Mouse (Mus musculus) activated CD4-positive, CD25-positive, alpha-beta regulatory T cell, adult 4 months (primary cell): ENCODE results near the gene Spef1. TPM values are rescaled to one million over a fixed set of nuclear protein-coding genes. Genes with fewer than 3 reads are reported as not detected.

ENCODE experiments used
- ATAC-seq: one replicate; pipeline ENCODE4 v1.8.0; 2017
- polyA plus RNA-seq, 2 experiments: library from polyadenylated mRNA; unstranded; fragments of 100-300 nt; shearing (Covaris generic); gene quantifications; one replicate each; pipeline ENCODE4 v1.2.1; 2017

The Spef1 gene
- polyA plus RNA-seq, 2 experiments from 2014 or later: 1.3 TPM; not detected in 1

DNA sequence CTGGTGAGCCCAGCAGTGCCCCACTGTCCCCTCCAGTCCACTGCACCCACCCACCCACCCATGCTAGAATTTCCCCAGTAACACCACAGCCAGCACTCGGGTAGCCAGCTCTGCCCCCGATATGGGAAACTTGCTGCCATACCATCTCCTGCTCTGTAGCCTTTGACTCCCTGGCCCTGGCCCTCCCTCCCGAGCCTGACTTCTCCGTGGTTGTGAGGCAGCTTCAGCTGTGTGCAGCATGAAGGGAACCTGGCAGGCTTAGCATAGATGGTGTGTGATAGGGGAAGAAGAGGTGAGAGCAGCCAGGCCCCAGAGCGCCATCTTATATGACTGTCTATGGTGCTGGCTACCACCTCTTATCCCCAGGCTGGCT, 46.6 kb downstream of the Spef1 start:
- ATAC-seq: no peak

DNA sequence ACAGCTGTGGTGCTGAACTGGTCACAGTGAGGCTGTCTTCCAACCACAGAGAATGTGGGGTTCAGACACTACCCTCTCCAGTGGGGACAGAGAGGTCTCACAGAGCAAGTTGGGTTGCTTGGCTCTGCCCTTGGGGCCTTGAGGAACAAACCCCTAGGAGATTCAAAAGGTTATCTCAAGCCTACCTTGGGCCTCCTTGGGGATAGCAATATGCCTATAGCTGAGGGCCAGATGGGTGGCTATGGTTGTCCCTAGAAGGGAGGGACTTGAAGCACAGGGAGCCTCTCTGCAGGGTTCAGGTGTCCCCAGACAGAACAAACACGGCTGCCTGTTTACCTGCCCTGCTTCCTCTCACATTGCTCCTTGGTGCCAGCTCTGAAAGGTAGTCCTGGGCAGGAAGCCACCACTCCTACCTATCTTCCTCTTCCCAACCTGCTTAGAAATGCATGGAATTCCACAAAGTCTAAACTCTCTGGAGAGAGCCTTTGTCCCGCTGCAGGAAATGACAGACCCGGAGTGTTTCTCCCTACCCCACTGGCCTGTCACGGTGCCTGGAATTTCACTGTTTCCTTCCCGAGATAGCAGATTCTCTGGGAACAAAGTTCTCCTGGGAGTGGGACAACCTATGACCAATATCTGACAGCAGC, 47.1 kb downstream of the Spef1 start:
- no peak for ATAC-seq

DNA sequence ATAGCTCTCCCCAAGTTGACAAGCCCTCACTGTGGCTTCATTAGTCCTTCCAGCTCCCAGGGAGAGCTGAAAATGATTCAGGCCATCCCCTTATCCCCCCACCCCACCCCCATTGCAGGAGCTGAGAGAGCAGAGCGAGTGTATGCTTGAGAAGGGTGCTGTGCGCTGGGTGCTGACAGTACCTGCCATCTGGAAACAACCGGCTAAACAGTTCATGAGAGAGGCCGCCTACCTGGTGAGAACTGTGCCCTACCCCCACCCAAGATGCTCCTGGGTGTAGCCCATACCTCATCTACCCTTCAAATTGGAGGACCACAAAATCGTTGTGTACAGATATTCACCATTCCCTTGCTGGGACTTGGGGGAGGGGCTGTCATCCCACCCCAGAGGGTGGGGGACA, 47.8 kb downstream of the Spef1 start:
- no peak for ATAC-seq

DNA sequence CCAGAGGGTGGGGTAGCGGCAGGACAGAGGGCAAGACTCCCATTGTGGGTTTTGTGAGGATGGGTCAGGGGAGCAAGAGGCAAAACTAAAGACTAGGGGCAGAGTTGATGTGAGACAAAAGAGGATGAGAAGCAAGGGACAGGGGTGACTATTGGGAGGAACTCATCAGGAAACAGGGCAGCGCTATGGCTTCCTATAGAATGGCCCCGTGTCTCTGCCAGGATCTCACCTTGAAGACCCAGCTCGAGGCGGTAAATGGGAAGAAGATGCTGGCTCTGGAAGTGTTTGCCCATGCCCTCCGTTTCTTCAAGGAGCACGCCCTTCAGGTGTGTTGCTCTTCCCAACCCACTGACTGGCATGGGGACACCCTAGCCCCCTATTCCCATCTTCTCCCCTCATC, 48.3 kb downstream of the Spef1 start:
- no peak for ATAC-seq

DNA sequence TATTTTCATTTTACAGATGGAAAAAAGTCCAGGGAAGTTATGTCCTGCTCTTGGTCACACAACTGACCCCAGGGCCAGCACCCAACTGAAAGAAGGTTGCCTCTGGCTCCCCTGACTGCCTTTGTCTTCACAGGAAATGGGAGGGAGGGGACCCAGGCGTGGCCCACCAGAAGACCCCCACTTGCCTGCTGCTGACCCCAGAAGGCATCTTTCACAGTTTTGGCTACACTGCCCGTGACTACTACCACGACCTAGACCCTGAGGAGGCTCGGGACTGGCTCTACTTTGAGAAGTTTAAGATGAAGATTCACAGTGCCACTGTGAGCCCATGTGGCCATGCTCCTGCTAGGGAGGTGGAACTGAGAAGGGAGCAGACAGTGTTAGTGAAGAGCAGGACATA, 48.8 kb downstream of the Spef1 start:
- no peak for ATAC-seq

DNA sequence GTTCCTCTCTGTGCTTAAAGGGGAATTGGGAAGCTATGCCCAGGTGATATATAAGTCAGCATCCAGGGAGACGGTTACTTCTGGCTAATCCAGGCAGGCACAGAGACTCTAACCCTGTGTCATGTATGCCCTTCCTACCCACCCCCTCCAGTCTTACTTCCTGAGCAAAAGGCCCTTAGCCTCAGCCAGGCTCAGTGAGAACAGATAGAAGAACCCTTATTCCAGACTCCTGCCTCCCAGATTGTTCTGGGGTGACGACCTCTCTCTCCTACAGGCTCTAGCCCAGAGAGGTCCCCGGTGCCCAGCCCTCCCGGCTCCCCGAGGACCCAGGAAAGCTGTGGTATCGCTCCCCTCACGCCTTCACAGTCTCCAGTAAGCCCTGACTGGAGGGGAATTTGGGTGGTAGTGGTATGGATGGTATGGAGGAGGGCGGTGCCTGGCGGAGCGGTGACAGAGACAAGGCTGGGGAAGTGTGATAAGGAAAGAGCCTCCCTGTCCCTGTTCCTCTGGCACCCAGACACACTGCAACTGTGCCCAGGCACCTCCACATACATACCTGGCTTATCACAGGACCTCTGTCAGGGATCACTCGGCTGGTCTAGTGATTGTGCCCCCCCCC, 51.5 kb downstream of the Spef1 start:
- ATAC-seq: no peak

DNA sequence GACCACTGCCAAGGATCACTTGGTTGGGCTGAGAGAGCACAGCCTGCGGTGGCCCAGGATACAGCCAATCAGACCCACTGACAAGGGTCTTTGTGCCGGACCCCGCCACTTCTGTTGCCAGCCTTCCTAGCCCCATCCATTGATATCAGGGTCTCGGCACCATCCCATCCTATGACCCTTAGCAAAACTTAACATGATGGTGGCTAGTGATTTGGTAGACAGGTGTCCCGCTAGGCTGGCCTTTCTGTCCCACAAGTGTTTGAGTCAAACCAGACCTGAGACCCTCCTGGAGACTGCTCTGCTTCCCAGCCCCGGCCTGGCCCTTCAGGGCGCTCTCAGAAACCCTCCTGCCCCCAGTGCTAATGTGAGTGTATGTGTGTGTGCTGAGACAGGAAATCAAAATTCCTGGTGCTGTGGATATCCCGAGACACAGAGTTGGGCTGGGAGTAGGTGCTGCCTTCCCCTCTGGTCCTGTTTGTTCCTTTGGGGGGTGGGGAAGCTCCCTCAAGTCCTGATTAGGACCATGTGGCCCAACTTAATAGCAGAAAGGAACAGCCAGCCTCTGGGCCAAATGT, 52.2 kb downstream of the Spef1 start:
- no peak for ATAC-seq

DNA sequence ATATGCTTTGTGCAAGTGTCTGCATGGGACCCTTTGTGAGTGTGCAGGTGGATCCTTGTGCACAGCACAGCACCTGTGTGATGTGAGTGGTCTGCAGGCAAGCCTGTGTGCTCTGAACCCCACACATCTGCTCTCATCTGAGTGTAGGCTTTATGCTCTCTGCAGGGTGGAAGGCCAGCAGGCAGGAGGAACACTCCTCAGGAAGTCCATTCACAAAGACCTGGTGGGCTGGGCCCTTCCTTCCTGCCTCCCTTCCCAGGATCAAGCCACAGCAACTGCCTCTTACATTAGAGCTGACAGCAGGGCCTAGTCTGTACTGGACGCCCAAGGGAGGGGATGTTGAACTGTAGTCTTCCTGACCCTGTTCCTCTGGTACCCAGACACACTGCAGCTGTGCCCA, 52.7 kb downstream of the Spef1 start:
- ATAC-seq: no peak

DNA sequence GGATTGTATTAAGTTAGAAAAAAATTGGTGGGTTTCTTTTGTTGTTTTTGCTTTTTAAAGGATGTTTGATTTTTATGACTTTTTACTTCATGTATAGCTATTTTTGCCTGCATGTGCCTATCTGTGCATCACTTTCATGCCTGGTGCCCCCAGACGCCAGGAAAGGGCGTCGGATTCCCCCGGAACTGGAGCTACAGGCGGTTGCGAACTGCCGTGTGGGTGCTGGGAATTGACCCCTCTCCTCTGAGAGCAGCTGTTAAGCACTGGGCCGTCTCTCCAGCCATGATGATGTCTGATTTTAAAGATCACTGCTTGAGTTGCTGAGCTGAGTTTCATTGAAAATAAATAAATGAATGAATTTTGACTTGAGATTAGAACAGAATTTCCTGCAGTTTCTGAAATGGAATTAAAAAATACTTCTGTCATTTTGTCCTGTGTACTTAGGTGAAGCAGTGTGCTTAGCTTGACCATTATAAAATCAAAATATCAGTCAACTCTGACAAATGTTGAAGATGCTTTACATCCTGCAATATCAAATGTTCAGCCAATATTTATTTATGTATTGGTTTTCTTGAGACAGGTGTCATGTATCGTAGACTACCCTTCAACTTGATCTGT, 54.0 kb downstream of the Spef1 start, which contains the start of gene Gm11037:
TSS of gene Gm11037 (plus strand) at position 568 of the 618 bp plus-strand sequence.
- no peak for ATAC-seq

DNA sequence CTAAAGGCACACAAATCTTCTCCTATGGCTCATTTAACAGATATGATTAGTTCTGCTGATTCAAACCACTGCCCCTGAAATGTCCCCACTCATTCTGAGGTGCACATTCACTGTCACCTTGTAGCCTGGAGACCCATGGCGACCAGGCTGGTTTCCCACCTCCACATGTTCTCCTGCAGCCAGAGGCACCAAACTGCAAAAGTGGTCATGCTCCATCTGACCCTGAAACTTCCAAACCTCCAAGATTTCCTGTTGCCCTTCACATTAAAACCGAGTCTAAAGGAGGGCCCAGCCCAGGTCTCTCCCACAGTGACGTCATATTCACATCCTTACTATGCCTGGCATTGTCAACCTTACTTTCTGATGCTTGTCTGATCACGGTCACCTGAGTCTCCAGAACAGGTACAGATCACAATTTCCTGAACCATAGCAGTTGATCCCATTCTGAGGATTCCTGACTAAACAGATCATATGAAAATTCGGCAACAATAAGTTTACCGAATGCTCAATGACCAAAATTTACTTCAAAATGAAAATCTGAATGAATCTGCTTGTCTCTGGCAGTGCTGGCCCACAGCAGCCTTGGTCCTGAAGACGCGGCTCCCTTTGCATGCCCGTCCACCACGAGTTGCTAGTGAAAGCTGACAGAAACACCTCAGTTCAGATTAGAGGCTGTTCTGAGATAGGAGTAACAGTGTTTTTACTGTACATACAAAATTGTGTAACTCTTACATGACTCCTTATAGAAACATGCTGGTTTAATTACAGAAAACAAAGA, 54.8 kb downstream of the Spef1 start:
- no peak for ATAC-seq

DNA sequence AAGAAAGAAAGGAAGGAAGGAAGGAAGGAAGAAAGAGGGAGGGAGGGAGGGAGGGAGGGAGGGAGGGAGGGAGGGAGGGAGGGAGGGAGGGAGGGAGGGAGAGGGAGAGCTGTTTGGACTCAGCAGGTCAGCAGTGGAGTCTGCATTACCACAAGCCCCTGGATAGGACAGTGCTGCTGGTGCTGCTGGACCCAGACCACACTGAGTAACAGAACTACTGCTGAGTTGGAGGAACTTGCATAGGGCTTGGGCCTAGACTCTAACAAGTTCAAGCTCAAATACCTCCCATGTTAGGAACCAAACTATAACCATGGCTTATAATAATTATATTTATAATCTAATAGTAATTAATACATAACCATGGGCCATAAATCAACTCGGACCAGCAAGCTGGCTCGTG, 56.2 kb downstream of the Spef1 start:
- ATAC-seq: no peak

DNA sequence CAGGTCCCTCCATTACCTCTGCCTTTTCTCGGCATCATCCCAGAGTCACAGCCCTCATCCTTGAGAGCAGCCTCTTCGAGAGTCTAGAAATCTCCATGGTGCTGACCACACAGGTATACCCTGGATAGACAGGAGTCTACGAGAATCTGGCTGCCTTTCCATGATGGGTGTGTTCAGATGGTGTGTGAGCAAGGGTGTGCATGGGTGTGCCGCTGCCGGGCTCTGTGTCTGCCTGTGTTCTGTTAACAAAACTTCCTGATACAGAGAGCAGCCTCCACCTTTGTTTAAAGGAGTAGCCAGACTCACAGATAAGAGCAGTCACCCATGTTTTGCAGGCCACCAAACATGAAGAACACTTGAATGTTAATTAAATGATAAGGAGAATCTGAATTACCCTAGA, 57.2 kb downstream of the Spef1 start:
- no peak for ATAC-seq

DNA sequence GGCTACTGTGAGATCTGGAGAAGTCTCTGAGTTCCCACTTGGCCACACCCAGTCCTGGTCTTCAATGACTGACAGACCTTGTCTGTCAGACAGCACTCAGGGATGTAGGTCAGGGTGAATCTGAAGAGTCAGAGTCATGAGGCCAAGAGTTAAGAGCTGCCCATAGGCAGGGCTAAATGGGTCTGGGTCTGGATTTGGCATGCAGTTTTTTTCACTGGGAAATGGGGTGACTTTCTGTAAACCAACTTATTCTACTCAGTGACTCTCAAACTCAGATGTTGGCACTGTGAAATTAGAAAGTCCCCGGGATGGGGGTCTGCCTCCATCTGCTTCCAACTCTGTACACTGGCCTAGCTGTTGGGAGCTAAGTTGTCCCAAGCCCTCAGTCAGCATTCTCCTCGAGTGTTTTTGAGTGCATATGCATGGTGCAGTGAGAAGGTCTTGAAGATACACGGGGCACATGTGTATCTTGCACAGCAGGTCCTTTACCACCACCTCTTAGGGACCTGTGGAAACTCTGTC, 58.4 kb downstream of the Spef1 start:
- no peak for ATAC-seq

DNA sequence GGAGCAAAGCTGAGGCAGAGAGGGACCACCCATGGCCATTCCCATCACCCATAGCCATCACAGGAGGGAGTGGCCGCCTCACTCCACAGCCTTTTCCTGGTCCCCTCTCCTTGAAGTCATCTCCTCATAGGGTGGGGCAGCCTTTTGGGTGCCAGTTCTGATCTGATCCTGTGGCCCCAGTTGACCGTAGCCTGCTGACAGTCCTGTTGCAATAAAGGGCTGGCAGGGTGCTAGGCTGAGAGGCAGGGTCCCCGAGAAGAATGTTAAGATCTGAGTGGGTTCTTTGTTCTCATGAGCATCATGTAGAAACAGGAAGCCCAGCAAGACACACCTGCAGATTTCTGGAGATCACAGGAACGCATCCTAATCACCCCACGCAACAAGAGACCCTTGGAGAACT, 58.9 kb downstream of the Spef1 start:
- ATAC-seq: no peak

DNA sequence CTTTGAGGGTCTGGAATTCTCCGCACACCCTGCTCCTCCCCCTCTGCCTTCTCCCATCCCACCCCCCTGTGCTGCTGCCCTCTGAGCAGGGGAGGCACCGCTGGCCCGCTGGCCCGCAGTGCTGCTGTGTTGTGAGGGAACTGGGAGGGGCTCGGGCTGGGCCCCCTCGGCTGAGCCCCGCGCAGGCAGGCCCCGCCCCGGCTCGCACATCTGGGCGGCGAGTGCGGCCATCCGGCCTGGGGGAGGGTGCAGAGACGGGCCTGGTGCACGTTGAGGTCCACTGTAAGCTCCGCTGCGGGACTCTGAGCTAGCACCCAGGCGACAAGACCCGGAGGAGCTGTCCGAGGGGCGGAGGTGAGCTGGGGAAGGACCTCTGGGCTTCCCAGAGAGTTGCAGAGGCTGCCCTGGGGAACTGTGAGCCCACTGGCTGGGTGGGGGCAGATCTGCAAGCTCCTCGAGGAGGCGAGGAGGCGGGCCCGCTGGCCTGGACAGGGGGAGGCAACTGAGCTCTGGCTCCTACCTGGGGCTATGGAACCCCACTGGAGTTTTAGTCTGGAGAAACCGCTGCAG, 59.8 kb downstream of the Spef1 start, which contains the start of gene Hspa12b:
TSS of gene Hspa12b (plus strand) at position 120 of the 570 bp plus-strand sequence.
- no peak for ATAC-seq

DNA sequence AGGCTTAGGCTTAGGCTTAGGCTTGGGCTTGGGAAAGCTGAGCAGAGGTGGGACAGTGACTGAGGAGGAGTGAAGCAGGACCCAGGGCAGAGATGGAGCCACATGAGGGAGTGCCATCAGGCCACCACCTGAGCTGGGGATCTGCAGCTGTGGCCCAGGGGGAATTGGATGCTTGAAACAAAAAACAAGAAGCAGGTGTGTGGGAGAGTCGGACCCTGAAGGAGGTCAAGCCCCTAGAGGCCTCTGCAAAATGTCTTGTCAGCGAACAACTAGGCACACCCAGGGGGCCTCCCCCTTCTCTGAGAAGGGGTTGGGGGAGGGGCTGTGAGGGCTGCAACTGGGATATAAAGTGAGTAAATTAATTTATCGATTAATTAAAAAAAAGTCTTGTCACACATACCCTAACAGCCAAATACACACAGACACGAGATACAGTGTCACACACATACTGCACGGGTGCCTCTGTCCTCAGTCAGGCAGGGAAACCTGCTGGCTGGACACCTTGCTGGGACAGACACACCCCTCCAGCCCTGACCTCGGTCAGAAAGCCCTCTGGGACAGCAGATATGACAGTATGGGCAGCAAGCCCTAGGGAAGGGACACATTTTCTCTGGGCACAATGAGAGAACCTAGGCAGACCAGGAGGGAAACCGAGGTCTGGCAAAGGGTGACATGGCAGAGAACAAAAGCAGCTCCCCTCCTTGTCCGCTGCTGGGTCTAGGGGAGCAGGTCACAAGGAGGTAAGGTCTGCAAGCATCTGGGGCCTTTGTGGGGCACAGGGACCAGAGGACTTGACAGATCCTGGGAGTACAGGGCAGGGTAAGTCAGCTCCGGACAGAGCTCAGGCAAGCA, 60.9 kb downstream of the Spef1 start:
- no peak for ATAC-seq

DNA sequence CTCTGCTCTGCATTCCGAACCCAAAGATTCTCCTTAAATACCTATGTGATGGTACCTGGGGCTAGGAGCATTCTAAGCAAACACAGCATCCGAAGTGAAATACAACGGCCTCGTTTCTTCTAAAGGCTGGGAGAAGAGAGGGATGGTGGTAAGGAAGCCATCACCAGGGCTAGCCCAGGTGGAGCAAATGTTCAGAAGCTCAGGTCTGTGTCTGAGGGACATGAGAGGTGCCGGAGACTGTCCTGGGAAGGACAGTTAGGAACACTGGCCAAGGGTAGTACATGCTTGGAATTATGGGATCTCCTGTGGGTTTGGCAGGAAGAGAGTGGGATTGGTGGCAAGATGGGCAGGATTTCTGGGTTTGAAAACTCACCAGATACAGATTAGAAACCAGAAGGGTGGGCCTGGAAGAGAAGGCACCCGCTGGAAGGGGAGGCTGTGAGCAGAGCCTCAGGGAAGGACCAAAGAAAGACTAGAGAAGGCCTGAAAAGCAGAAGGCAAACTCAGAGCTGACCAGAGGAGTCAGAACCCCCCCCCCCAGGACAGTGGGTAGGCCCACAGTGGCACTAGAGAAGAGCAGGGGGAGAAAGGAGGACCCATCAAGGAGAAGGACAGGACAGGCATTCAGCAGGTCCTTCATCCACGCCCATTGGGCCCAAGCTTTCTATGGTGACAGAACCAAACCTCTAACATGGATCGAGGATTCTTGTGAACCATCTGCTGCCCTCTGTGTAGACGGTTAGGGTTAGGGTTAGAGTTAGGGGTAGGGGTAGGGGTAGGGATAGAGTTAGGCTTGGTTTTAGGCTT, 61.7 kb downstream of the Spef1 start:
- ATAC-seq: no peak

DNA sequence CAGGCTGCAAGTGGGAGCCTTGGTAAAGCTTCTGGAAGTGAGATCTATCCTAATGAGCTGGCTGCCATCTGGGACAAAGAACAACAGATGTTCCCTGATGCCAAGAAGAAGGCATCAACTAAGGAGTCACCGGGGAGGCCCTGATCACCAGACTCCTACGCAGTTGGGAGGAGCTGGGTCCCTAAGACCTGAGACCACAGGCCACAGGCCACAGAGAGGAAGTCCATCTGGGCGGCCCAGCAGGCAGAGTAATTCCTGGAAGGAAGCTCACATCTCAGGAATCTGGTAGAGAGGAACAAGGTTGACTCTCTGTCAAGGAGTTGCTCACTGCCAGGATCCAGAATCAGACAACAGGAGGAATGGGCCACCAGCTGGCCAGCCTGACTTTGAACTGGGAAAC, 62.9 kb downstream of the Spef1 start:
- ATAC-seq: no peak
